ENCODE assay signal across 8 mouse cellular contexts in genomic region chr1:59683926-59684818, GRCm38 (mm10). TPM values are rescaled to one million over a fixed set of nuclear protein-coding genes. Genes with fewer than 3 reads are reported as not detected.
DNase-seq lines count a peak whose midpoint lies in the region; ATAC-seq and TF ChIP-seq lines count a peak whose summit lies in the region.

No protein-coding gene starts in this region.

- H3K4me1 ChIP-seq in forebrain, embryonic 11.5 days (replicated peaks; ENCODE audit: control insufficient read depth, insufficient read depth, low read length): peaks cover 7% of the 10 kb centered on the region; the same call in 1 of the 2 replicates
- H3K4me1 ChIP-seq in hindbrain, embryonic 15.5 days (replicated peaks): peaks cover 23% of the 10 kb centered on the region
- peaks cover 17% of the 10 kb centered on the region for H3K4me1 ChIP-seq in limb, embryonic 10.5 days
- peaks cover 23% of the 10 kb centered on the region for H3K4me1 ChIP-seq in midbrain, embryonic 14.5 days (ENCODE audit: control insufficient read depth, insufficient read depth, low read length)
- H3K4me1 ChIP-seq in testis, adult 2 months (ENCODE audit: control insufficient read depth, insufficient read depth, low read length): peaks cover 5% of the 10 kb centered on the region

- H3K36me3 ChIP-seq in forebrain, embryonic 11.5 days (ENCODE audit: control insufficient read depth, insufficient read depth, low read length): no peaks in the 10 kb centered on the region; the same call in 1 of the 2 replicates
- no peaks in the 10 kb centered on the region for H3K36me3 ChIP-seq in hindbrain, embryonic 15.5 days
- peaks cover 22% of the 10 kb centered on the region for H3K36me3 ChIP-seq in limb, embryonic 10.5 days
- H3K36me3 ChIP-seq in midbrain, embryonic 14.5 days (ENCODE audit: control insufficient read depth, insufficient read depth, low read length): no peaks in the 10 kb centered on the region
- no peaks in the 10 kb centered on the region; the same call in 1 of the 2 replicates for H3K36me3 ChIP-seq in testis, adult 2 months (ENCODE audit: control insufficient read depth, insufficient read depth, low read length)

- H3K9me3 ChIP-seq in forebrain, embryonic 11.5 days (ENCODE audit: control insufficient read depth, low read length): no peaks in the 10 kb centered on the region
- no peaks in the 10 kb centered on the region for H3K9me3 ChIP-seq in hindbrain, embryonic 15.5 days
- H3K9me3 ChIP-seq in limb, embryonic 10.5 days (replicated peaks): no peaks in the 10 kb centered on the region
- H3K9me3 ChIP-seq in midbrain, embryonic 14.5 days (ENCODE audit: control insufficient read depth, low read length): no peaks in the 10 kb centered on the region

- H3K27me3 ChIP-seq in forebrain, embryonic 11.5 days (ENCODE audit: control insufficient read depth, insufficient read depth, low read length): no peaks in the 10 kb centered on the region; the same call in 1 of the 2 replicates
- H3K27me3 ChIP-seq in hindbrain, embryonic 15.5 days: peaks cover 7% of the 10 kb centered on the region; the same call in 1 of the 2 replicates
- no peaks in the 10 kb centered on the region for H3K27me3 ChIP-seq in limb, embryonic 10.5 days (ENCODE audit: low read depth, poor library complexity, severe bottlenecking)
- no peaks in the 10 kb centered on the region for H3K27me3 ChIP-seq in midbrain, embryonic 14.5 days (ENCODE audit: control insufficient read depth, insufficient read depth, low read length)
- H3K27me3 ChIP-seq in testis, adult 2 months (ENCODE audit: control insufficient read depth, insufficient read depth, low read length): no peaks in the 10 kb centered on the region

- TF ChIP-seq CTCF in testis, adult 2 months (IDR thresholded peaks at IDR 0.05; ENCODE audit: control insufficient read depth, insufficient read depth, insufficient replicate concordance, low read depth, low read length): no peak

- DNase-seq in heart, adult 11 months: peak; percentile 91
- no peak for DNase-seq in heart, adult 8-10 months (ENCODE audit: low spot score)
- peak; percentile 33 for DNase-seq in adrenal gland, adult 8-10 months
- DNase-seq in forebrain, embryonic 11.5 days (ENCODE audit: low spot score): peak; percentile 56
- peak; percentile 37 for DNase-seq in limb, embryonic 10.5 days (ENCODE audit: low spot score)
- no peak for DNase-seq in midbrain, embryonic 14.5 days

- H3K4me3 ChIP-seq in forebrain, embryonic 11.5 days (ENCODE audit: low read depth, low read length): peak overlapping the region; percentile 83
- H3K4me3 ChIP-seq in hindbrain, embryonic 15.5 days: peak overlapping the region; percentile 89
- H3K4me3 ChIP-seq in limb, embryonic 10.5 days: peak overlapping the region; percentile 91
- H3K4me3 ChIP-seq in midbrain, embryonic 14.5 days (replicated peaks; ENCODE audit: low read depth, low read length): peak overlapping the region; percentile 69
- H3K4me3 ChIP-seq in testis, adult 2 months (ENCODE audit: control insufficient read depth, low read depth, low read length): peak overlapping the region; percentile 77

- H3K9ac ChIP-seq in forebrain, embryonic 11.5 days (ENCODE audit: low read length): peak overlapping the region; percentile 57; the same call in 1 of the 2 replicates
- peak overlapping the region; percentile 37; the same call in 1 of the 2 replicates for H3K9ac ChIP-seq in hindbrain, embryonic 15.5 days
- no peak overlapping the region for H3K9ac ChIP-seq in midbrain, embryonic 14.5 days (replicated peaks; ENCODE audit: low read length)

- TF ChIP-seq POLR2A in testis, adult 2 months (IDR thresholded peaks at IDR 0.05; ENCODE audit: control insufficient read depth, low read depth, low read length): no peak

- H3K27ac ChIP-seq in forebrain, embryonic 11.5 days (ENCODE audit: low read depth, low read length): no peak overlapping the region
- no peak overlapping the region for H3K27ac ChIP-seq in hindbrain, embryonic 15.5 days (replicated peaks)
- peak overlapping the region; percentile 79 for H3K27ac ChIP-seq in limb, embryonic 10.5 days
- no peak overlapping the region for H3K27ac ChIP-seq in midbrain, embryonic 14.5 days (replicated peaks; ENCODE audit: low read depth, low read length)
- peak overlapping the region; percentile 84 for H3K27ac ChIP-seq in testis, adult 2 months (ENCODE audit: control insufficient read depth, insufficient read depth, low read depth, low read length)

- 9% methylated on average over 11 of the region's 11 CpGs for WGBS in forebrain, embryonic 11.5 days
- WGBS in hindbrain, embryonic 15.5 days: 11% methylated on average over 11 of the region's 11 CpGs
- 11% methylated on average over 11 of the region's 11 CpGs for WGBS in limb, embryonic 10.5 days
- WGBS in midbrain, embryonic 14.5 days: 8% methylated on average over 11 of the region's 11 CpGs

- H3K4me2 ChIP-seq in forebrain, embryonic 11.5 days (ENCODE audit: low read depth, low read length, severe bottlenecking): peak overlapping the region; percentile 68
- H3K4me2 ChIP-seq in hindbrain, embryonic 15.5 days: peak overlapping the region; percentile 87
- H3K4me2 ChIP-seq in midbrain, embryonic 14.5 days (ENCODE audit: low read length): peak overlapping the region; percentile 81

- ATAC-seq in forebrain, embryonic 11.5 days (replicated peaks; ENCODE audit: low FRiP score): peak; percentile 57
- ATAC-seq in hindbrain, embryonic 15.5 days (ENCODE audit: low FRiP score, low read depth): no peak
- ATAC-seq in midbrain, embryonic 14.5 days (ENCODE audit: low FRiP score, low TSS enrichment): peak; percentile 65

RNA-seq across cellular contexts. Expression of gene Nop58, which starts 0.6 kb away (rescaled TPM):
- total RNA-seq in heart, adult 8-10 months (2022): 10 to 100 TPM; 26.2 to 35.4 (median 28.1) TPM
- total RNA-seq in adrenal gland, adult 8-10 months (2022): 10 to 100 TPM; 78.0 to 99.9 (median 83.9) TPM
- polyA plus RNA-seq in forebrain, embryonic 11.5 days (2014; fragmentation: Nextera tagmentation; extraction: Ambion mirVana): 283 and 311 TPM in 2 replicates
- 141 and 145 TPM in 2 replicates for polyA plus RNA-seq in hindbrain, embryonic 15.5 days (2015; fragmentation: Nextera tagmentation; extraction: Ambion mirVana)
- polyA plus RNA-seq in limb, embryonic 10.5 days (2016; fragmentation: Nextera tagmentation; extraction: Ambion mirVana): 292 and 307 TPM in 2 replicates
- 135 and 140 TPM in 2 replicates for polyA plus RNA-seq in midbrain, embryonic 14.5 days (2014; fragmentation: Nextera tagmentation; extraction: Ambion mirVana)
- 27.0 and 29.6 TPM in 2 replicates for polyA plus RNA-seq in testis, adult 2 months (2012; rRNA removed)

RNA-seq across cellular contexts. Expression of gene Sumo1, which starts 13.5 kb away (rescaled TPM):
- total RNA-seq in heart, adult 8-10 months (2022): 10 to 100 TPM; 57.1 to 62.9 (median 62.1) TPM
- 100 to 1,000 TPM; 139 to 180 (median 145) TPM for total RNA-seq in adrenal gland, adult 8-10 months (2022)
- polyA plus RNA-seq in forebrain, embryonic 11.5 days (2014; fragmentation: Nextera tagmentation; extraction: Ambion mirVana): 507 and 560 TPM in 2 replicates
- polyA plus RNA-seq in hindbrain, embryonic 15.5 days (2015; fragmentation: Nextera tagmentation; extraction: Ambion mirVana): 312 TPM in 2 replicates
- 583 and 618 TPM in 2 replicates for polyA plus RNA-seq in limb, embryonic 10.5 days (2016; fragmentation: Nextera tagmentation; extraction: Ambion mirVana)
- 387 and 419 TPM in 2 replicates for polyA plus RNA-seq in midbrain, embryonic 14.5 days (2014; fragmentation: Nextera tagmentation; extraction: Ambion mirVana)
- 22.2 and 32.2 TPM in 2 replicates for polyA plus RNA-seq in testis, adult 2 months (2012; rRNA removed)

Comparison
In these comparisons a context has a peak if more than half of its experiments do, and no peak if none do; other contexts are left out.
1. DNase-seq: peak in heart, adult 11 months (single experiment), adrenal gland, adult 8-10 months (single experiment), forebrain, embryonic 11.5 days (single experiment) and limb, embryonic 10.5 days (single experiment); none in heart, adult 8-10 months (single experiment) and midbrain, embryonic 14.5 days (single experiment).
2. H3K27ac ChIP-seq: peak in limb, embryonic 10.5 days (single experiment) and testis, adult 2 months (single experiment); none in forebrain, embryonic 11.5 days (single experiment), hindbrain, embryonic 15.5 days (single experiment) and midbrain, embryonic 14.5 days (single experiment).
3. Peak in every context shown above with its lines, with median percentiles within 50 percentile points of each other: H3K4me2 ChIP-seq and H3K4me3 ChIP-seq.